11 mouse cellular contexts compared by ENCODE assay signal in genomic region chr15:12284794-12285534, GRCm38 (mm10). TPM values are rescaled to one million over a fixed set of nuclear protein-coding genes. Genes with fewer than 3 reads are reported as not detected.
A peak's percentile ranks its signal among the peaks of the same experiment; 100 is the strongest.
DNase-seq lines count a peak whose midpoint lies in the region; ATAC-seq and TF ChIP-seq lines count a peak whose summit lies in the region.
"Had no signal": no experiment of that assay in that cellular context is flagged by ENCODE, and none has a peak within 500 bp of the region (broad histone marks: within the 10 kb centered on the region; RNA-seq: fewer than 3 reads in every experiment).

No protein-coding gene starts in this region.

- peaks cover 13% of the 10 kb centered on the region for H3K4me1 ChIP-seq in heart, embryonic 13.5 days
- H3K4me1 ChIP-seq in thymus, adult 2 months (replicated peaks; ENCODE audit: control insufficient read depth, insufficient read depth, low read length), result peaks cover 13% of the 10 kb centered on the region
- peaks cover 6% of the 10 kb centered on the region for H3K4me1 ChIP-seq in lung, embryonic 16.5 days (replicated peaks; ENCODE audit: control insufficient read depth, insufficient read depth, low read length)
- no peaks in the 10 kb centered on the region for H3K4me1 ChIP-seq in intestine, postnatal 0 days (replicated peaks; ENCODE audit: control insufficient read depth, insufficient read depth, low read length)

- H3K27ac ChIP-seq in heart, embryonic 13.5 days (replicated peaks), result peak overlapping the region; percentile 48; the same call in 1 of the 2 replicates
- peak overlapping the region; percentile 35; the same call in 1 of the 2 replicates for H3K27ac ChIP-seq in thymus, adult 2 months (ENCODE audit: control insufficient read depth, insufficient read depth, low read length)
- peak overlapping the region; percentile 30 for H3K27ac ChIP-seq in lung, embryonic 16.5 days (ENCODE audit: low read length)
- no peak overlapping the region for H3K27ac ChIP-seq in intestine, postnatal 0 days (ENCODE audit: low read depth, low read length)

- no peak for TF ChIP-seq POLR2A in thymus, adult 2 months (IDR thresholded peaks at IDR 0.05; ENCODE audit: control insufficient read depth, extremely low read depth, insufficient read depth, low read length, poor library complexity)

- H3K36me3 ChIP-seq in heart, embryonic 13.5 days, result no peaks in the 10 kb centered on the region
- H3K36me3 ChIP-seq in thymus, adult 2 months (ENCODE audit: control insufficient read depth, insufficient read depth, low read length), result no peaks in the 10 kb centered on the region
- H3K36me3 ChIP-seq in lung, embryonic 16.5 days (ENCODE audit: control insufficient read depth, insufficient read depth, low read length), result no peaks in the 10 kb centered on the region
- H3K36me3 ChIP-seq in intestine, postnatal 0 days (ENCODE audit: control insufficient read depth, insufficient read depth), result no peaks in the 10 kb centered on the region

- H3K9ac ChIP-seq in heart, embryonic 13.5 days, result no peak overlapping the region
- no peak overlapping the region for H3K9ac ChIP-seq in lung, embryonic 16.5 days (ENCODE audit: low read length)
- H3K9ac ChIP-seq in intestine, postnatal 0 days (ENCODE audit: low read depth, low read length), result no peak overlapping the region

- H3K9me3 ChIP-seq in heart, embryonic 13.5 days, result peaks cover 3% of the 10 kb centered on the region; the same call in 1 of the 2 replicates
- H3K9me3 ChIP-seq in lung, embryonic 16.5 days (ENCODE audit: control insufficient read depth, low read length), result no peaks in the 10 kb centered on the region
- H3K9me3 ChIP-seq in intestine, postnatal 0 days (ENCODE audit: control insufficient read depth), result no peaks in the 10 kb centered on the region

- no peaks in the 10 kb centered on the region for H3K27me3 ChIP-seq in heart, embryonic 13.5 days (replicated peaks)
- no peaks in the 10 kb centered on the region for H3K27me3 ChIP-seq in thymus, adult 2 months (ENCODE audit: control insufficient read depth, insufficient read depth, low read length)
- no peaks in the 10 kb centered on the region for H3K27me3 ChIP-seq in lung, embryonic 16.5 days (ENCODE audit: control insufficient read depth, insufficient read depth, low read depth, low read length)
- H3K27me3 ChIP-seq in intestine, postnatal 0 days (replicated peaks; ENCODE audit: control insufficient read depth, insufficient read depth, low read length), result no peaks in the 10 kb centered on the region
- H3K27me3 ChIP-seq: CH12.LX had no signal

- H3K4me2 ChIP-seq in heart, embryonic 13.5 days, result no peak overlapping the region
- no peak overlapping the region for H3K4me2 ChIP-seq in lung, embryonic 16.5 days (ENCODE audit: low read depth, low read length)
- H3K4me2 ChIP-seq in intestine, postnatal 0 days (replicated peaks; ENCODE audit: low read depth), result no peak overlapping the region

- no peak for ATAC-seq in heart, embryonic 13.5 days (ENCODE audit: extremely low read depth, insufficient number of reproducible peaks, low FRiP score, low TSS enrichment)
- peak; percentile 89 for ATAC-seq in lung, embryonic 16.5 days (ENCODE audit: low read depth)
- ATAC-seq in intestine, postnatal 0 days, result no peak
- no peak; the same call in 1 of the 2 replicates for ATAC-seq in cerebellum, adult (ENCODE audit: insufficient number of reproducible peaks, low FRiP score, low TSS enrichment)

- WGBS in heart, embryonic 13.5 days, result 60% methylated on average over 6 of the region's 6 CpGs
- WGBS in thymus, adult 2 months, result 69% methylated on average over 6 of the region's 6 CpGs
- WGBS in lung, embryonic 16.5 days, result 25% methylated on average over 6 of the region's 6 CpGs
- 59% methylated on average over 6 of the region's 6 CpGs for WGBS in intestine, postnatal 0 days

- no peak for TF ChIP-seq CTCF in thymus, adult 2 months (IDR thresholded peaks at IDR 0.05; ENCODE audit: borderline replicate concordance, control insufficient read depth, extremely low read depth, insufficient read depth, low read length, poor library complexity)
- no peak for TF ChIP-seq CTCF in intestine, postnatal 0 days (IDR thresholded peaks at IDR 0.05; ENCODE audit: low read depth)

- H3K4me3 ChIP-seq in heart, embryonic 13.5 days, result no peak overlapping the region
- H3K4me3 ChIP-seq in thymus, adult 2 months (ENCODE audit: control insufficient read depth, insufficient read depth, low read length), result no peak overlapping the region
- no peak overlapping the region for H3K4me3 ChIP-seq in lung, embryonic 16.5 days (ENCODE audit: low read length)
- no peak overlapping the region for H3K4me3 ChIP-seq in intestine, postnatal 0 days (ENCODE audit: low read depth, low read length)

- no peak for DNase-seq in heart, adult 9 months (ENCODE audit: low spot score in 2 of 2)
- DNase-seq in thymus, adult 2 months, result peak; percentile 24
- no peak for DNase-seq in thymus, adult 18-20 months
- DNase-seq in gastrocnemius, adult 8-10 months (ENCODE audit: low spot score in 2 of 2), result no peak
- DNase-seq: adrenal gland, adult 2 months; kidney, adult 2 months had no signal

RNA-seq across cellular contexts. Expression of gene Golph3, which starts 36.3 kb away (rescaled TPM):
- 60.1 and 63.0 TPM in 2 replicates for polyA plus RNA-seq in heart, embryonic 13.5 days (2015; fragmentation: Nextera tagmentation; extraction: Ambion mirVana)
- 91.4 and 95.5 TPM in 2 replicates for polyA plus RNA-seq in thymus, adult 2 months (2012; rRNA removed)
- 71.3 and 72.0 TPM in 2 replicates for polyA plus RNA-seq in lung, embryonic 16.5 days (2015; fragmentation: Nextera tagmentation; extraction: Ambion mirVana)
- 67.9 and 70.0 TPM in 2 replicates for polyA plus RNA-seq in intestine, postnatal 0 days (2015; fragmentation: Nextera tagmentation; extraction: Ambion mirVana)
- 10 to 100 TPM; 66.2 to 86.7 (median 75.1) TPM for total RNA-seq in gastrocnemius, adult 8-10 months (2022)

RNA-seq across cellular contexts. Expression of gene 1810049J17Rik, which starts 36.7 kb away (rescaled TPM):
- 0.78 and 1.3 TPM in 2 replicates for polyA plus RNA-seq in heart, embryonic 13.5 days (2015; fragmentation: Nextera tagmentation; extraction: Ambion mirVana)
- not detected in 2 replicates for polyA plus RNA-seq in thymus, adult 2 months (2012; rRNA removed)
- polyA plus RNA-seq in lung, embryonic 16.5 days (2015; fragmentation: Nextera tagmentation; extraction: Ambion mirVana), result 0.67 TPM in 1 of 2 replicates, not detected in the other
- 6.5 and 6.9 TPM in 2 replicates for polyA plus RNA-seq in intestine, postnatal 0 days (2015; fragmentation: Nextera tagmentation; extraction: Ambion mirVana)
- under 1 TPM in 1 of 4 experiments, not detected in 3; 0.72 TPM for total RNA-seq in gastrocnemius, adult 8-10 months (2022)
- polyA plus RNA-seq: kidney, adult 2 months had no signal
